12 mouse cellular contexts compared by ENCODE assay signal in genomic region chr2:70126330-70126729, GRCm38 (mm10).
A peak's percentile ranks its signal among the peaks of the same experiment; 100 is the strongest.
DNase-seq lines count a peak whose midpoint lies in the region; ATAC-seq lines count a peak whose summit lies in the region.
"Had no signal": no experiment of that assay in that cellular context is flagged by ENCODE, and none has a peak within 500 bp of the region (broad histone marks: within the 10 kb centered on the region; RNA-seq: fewer than 3 reads in every experiment).

No protein-coding gene starts in this region.

- no peak for ATAC-seq in limb, embryonic 12.5 days (ENCODE audit: insufficient number of reproducible peaks, insufficient read depth, low FRiP score, low TSS enrichment, low read depth)
- ATAC-seq in embryonic facial prominence, embryonic 15.5 days (ENCODE audit: insufficient number of reproducible peaks, low FRiP score, low TSS enrichment, low read depth) = no peak; the same call in 1 of the 2 replicates
- no peak; the same call in 1 of the 2 replicates for ATAC-seq in hindbrain, embryonic 14.5 days (ENCODE audit: low FRiP score)
- peak; percentile 9; the same call in 1 of the 2 replicates for ATAC-seq in neural tube, embryonic 13.5 days (ENCODE audit: low read depth)

- no peaks in the 10 kb centered on the region for H3K9me3 ChIP-seq in limb, embryonic 12.5 days
- H3K9me3 ChIP-seq in limb, embryonic 10.5 days (replicated peaks) = no peaks in the 10 kb centered on the region
- H3K9me3 ChIP-seq in embryonic facial prominence, embryonic 15.5 days (replicated peaks) = no peaks in the 10 kb centered on the region
- no peaks in the 10 kb centered on the region for H3K9me3 ChIP-seq in hindbrain, embryonic 14.5 days (ENCODE audit: control insufficient read depth, low read length)
- H3K9me3 ChIP-seq in neural tube, embryonic 13.5 days = no peaks in the 10 kb centered on the region
- H3K9me3 ChIP-seq: heart, embryonic 15.5 days; intestine, embryonic 15.5 days; megakaryocyte, embryonic 14.5 days; stomach, embryonic 15.5 days had no signal

- H3K4me1 ChIP-seq in limb, embryonic 12.5 days (replicated peaks) = peaks cover 7% of the 10 kb centered on the region; the same call in 1 of the 2 replicates
- H3K4me1 ChIP-seq in limb, embryonic 10.5 days = peaks cover 9% of the 10 kb centered on the region
- H3K4me1 ChIP-seq in embryonic facial prominence, embryonic 15.5 days = peaks cover 15% of the 10 kb centered on the region
- H3K4me1 ChIP-seq in hindbrain, embryonic 14.5 days (replicated peaks; ENCODE audit: control insufficient read depth, insufficient read depth, low read length) = peaks cover 17% of the 10 kb centered on the region
- H3K4me1 ChIP-seq in neural tube, embryonic 13.5 days (replicated peaks) = peaks cover 20% of the 10 kb centered on the region
- H3K4me1 ChIP-seq: intestine, embryonic 15.5 days had no signal

- 67% methylated on average over 10 of the region's 10 CpGs for WGBS in limb, embryonic 12.5 days
- 69% methylated on average over 10 of the region's 10 CpGs for WGBS in limb, embryonic 10.5 days
- 35% methylated on average over 10 of the region's 10 CpGs for WGBS in embryonic facial prominence, embryonic 15.5 days
- 66% methylated on average over 10 of the region's 10 CpGs for WGBS in hindbrain, embryonic 14.5 days
- WGBS in neural tube, embryonic 13.5 days = 73% methylated on average over 10 of the region's 10 CpGs

- H3K4me3 ChIP-seq in limb, embryonic 12.5 days (replicated peaks) = no peak overlapping the region
- H3K4me3 ChIP-seq in limb, embryonic 10.5 days = no peak overlapping the region
- H3K4me3 ChIP-seq in embryonic facial prominence, embryonic 15.5 days (replicated peaks) = peak overlapping the region; percentile 16; the same call in 1 of the 2 replicates
- no peak overlapping the region for H3K4me3 ChIP-seq in hindbrain, embryonic 14.5 days (replicated peaks; ENCODE audit: low read length)
- H3K4me3 ChIP-seq in neural tube, embryonic 13.5 days = no peak overlapping the region
- H3K4me3 ChIP-seq: heart, embryonic 15.5 days; intestine, embryonic 15.5 days; megakaryocyte, embryonic 14.5 days had no signal

- no peak for DNase-seq in limb, embryonic 10.5 days (ENCODE audit: low spot score)
- DNase-seq in hindbrain, embryonic 14.5 days (ENCODE audit: low spot score) = no peak
- no peak for DNase-seq in natural killer cell, adult 2 months (ENCODE audit: low spot score in 2 of 2)
- DNase-seq in urinary bladder, postnatal 36 days (ENCODE audit: low spot score in 2 of 2) = no peak
- no peak for DNase-seq in right cerebral cortex, postnatal 25 days

- peak overlapping the region; percentile 37; the same call in 1 of the 2 replicates for H3K4me2 ChIP-seq in limb, embryonic 12.5 days
- H3K4me2 ChIP-seq in embryonic facial prominence, embryonic 15.5 days (replicated peaks) = peak overlapping the region; percentile 38; the same call in 1 of the 2 replicates
- H3K4me2 ChIP-seq in hindbrain, embryonic 14.5 days (replicated peaks) = peak overlapping the region; percentile 42
- peak overlapping the region; percentile 46 for H3K4me2 ChIP-seq in neural tube, embryonic 13.5 days

- H3K36me3 ChIP-seq in limb, embryonic 12.5 days = no peaks in the 10 kb centered on the region
- H3K36me3 ChIP-seq in limb, embryonic 10.5 days = no peaks in the 10 kb centered on the region
- H3K36me3 ChIP-seq in embryonic facial prominence, embryonic 15.5 days = no peaks in the 10 kb centered on the region
- H3K36me3 ChIP-seq in hindbrain, embryonic 14.5 days (replicated peaks; ENCODE audit: control insufficient read depth, insufficient read depth) = no peaks in the 10 kb centered on the region
- no peaks in the 10 kb centered on the region for H3K36me3 ChIP-seq in neural tube, embryonic 13.5 days
- H3K36me3 ChIP-seq: heart, embryonic 15.5 days; intestine, embryonic 15.5 days; stomach, embryonic 15.5 days had no signal

- H3K9ac ChIP-seq in limb, embryonic 12.5 days (replicated peaks) = no peak overlapping the region
- H3K9ac ChIP-seq in embryonic facial prominence, embryonic 15.5 days = no peak overlapping the region
- H3K9ac ChIP-seq in hindbrain, embryonic 14.5 days = no peak overlapping the region
- 0 out of 2 replicates have a peak overlapping the region, but pooled peaks have one; percentile 0 for H3K9ac ChIP-seq in neural tube, embryonic 13.5 days
- H3K9ac ChIP-seq: heart, embryonic 15.5 days; intestine, embryonic 15.5 days; stomach, embryonic 15.5 days had no signal

- H3K27me3 ChIP-seq in limb, embryonic 12.5 days = peaks cover 42% of the 10 kb centered on the region
- H3K27me3 ChIP-seq in limb, embryonic 10.5 days (ENCODE audit: low read depth, poor library complexity, severe bottlenecking) = peaks cover 41% of the 10 kb centered on the region
- H3K27me3 ChIP-seq in embryonic facial prominence, embryonic 15.5 days = 0 out of 2 replicates have a peak, but pooled peaks cover 2% of the 10 kb centered on the region
- no peaks in the 10 kb centered on the region for H3K27me3 ChIP-seq in hindbrain, embryonic 14.5 days (ENCODE audit: control insufficient read depth, insufficient read depth, low read length)
- H3K27me3 ChIP-seq in neural tube, embryonic 13.5 days = peaks cover 3% of the 10 kb centered on the region; the same call in 1 of the 2 replicates

- H3K27ac ChIP-seq in limb, embryonic 12.5 days = no peak overlapping the region
- no peak overlapping the region for H3K27ac ChIP-seq in limb, embryonic 10.5 days
- no peak overlapping the region for H3K27ac ChIP-seq in embryonic facial prominence, embryonic 15.5 days (replicated peaks)
- peak overlapping the region; percentile 77 for H3K27ac ChIP-seq in hindbrain, embryonic 14.5 days
- H3K27ac ChIP-seq in neural tube, embryonic 13.5 days (replicated peaks) = 0 out of 2 replicates have a peak overlapping the region, but pooled peaks have one; percentile 3
- H3K27ac ChIP-seq: heart, embryonic 15.5 days; intestine, embryonic 15.5 days; stomach, embryonic 15.5 days had no signal

Comparison
In these comparisons a context has a peak if more than half of its experiments do, and no peak if none do; other contexts are left out.
1. H3K27ac ChIP-seq: peak in hindbrain, embryonic 14.5 days (single experiment) and neural tube, embryonic 13.5 days (single experiment); none in limb, embryonic 12.5 days (single experiment), limb, embryonic 10.5 days (single experiment) and embryonic facial prominence, embryonic 15.5 days (single experiment).
2. Peak in every context shown above with its lines, with median percentiles within 50 percentile points of each other: H3K4me2 ChIP-seq.